Mouse (Mus musculus): ENCODE results near the gene Cdkl4. TPM values are rescaled to one million over a fixed set of nuclear protein-coding genes. Genes with fewer than 3 reads are reported as not detected.

Cdkl4 gene
- polyA plus RNA-seq, 1 experiment: 0.05 TPM

DNA sequence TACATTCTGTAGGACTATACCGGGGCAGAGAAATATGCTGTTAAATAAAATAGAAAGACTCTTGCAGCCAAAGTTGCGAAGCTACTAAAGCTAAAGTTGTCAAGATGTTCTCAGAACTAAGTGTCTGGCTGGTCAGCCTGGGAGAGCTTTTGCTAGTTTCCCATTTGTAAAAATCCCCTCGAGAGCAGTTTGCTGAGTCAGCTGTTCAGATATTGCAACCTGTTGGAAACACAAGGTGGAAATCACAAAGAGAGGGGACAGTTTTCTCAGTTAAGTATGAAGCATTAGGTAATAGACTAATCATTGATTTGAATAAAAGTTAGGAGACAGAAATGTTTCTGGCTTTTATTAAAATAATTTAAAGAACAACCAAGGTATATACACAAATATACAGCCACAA is 54.4 kb downstream of the Cdkl4 start:
- H3K27ac ChIP-seq (ENCODE audit: control insufficient read depth, insufficient read depth, low read length): no peak overlapping the region
- H3K36me3 ChIP-seq (ENCODE audit: control insufficient read depth, insufficient read depth, low read length): no peaks in the 10 kb centered on the region
- TF ChIP-seq POLR2A (IDR thresholded peaks at IDR 0.05; ENCODE audit: control insufficient read depth, extremely low read depth, insufficient read depth, low read length, poor library complexity) (no peak), CTCF (IDR thresholded peaks at IDR 0.05; ENCODE audit: borderline replicate concordance, control insufficient read depth, extremely low read depth, insufficient read depth, low read length, poor library complexity) (no peak)
- 73% methylated on average over 3 of the region's 3 CpGs for WGBS
- no peak overlapping the region for H3K4me3 ChIP-seq (ENCODE audit: control insufficient read depth, insufficient read depth, low read length)
- peaks cover 8% of the 10 kb centered on the region for H3K4me1 ChIP-seq (replicated peaks; ENCODE audit: control insufficient read depth, insufficient read depth, low read length)
- no peaks in the 10 kb centered on the region for H3K27me3 ChIP-seq (ENCODE audit: control insufficient read depth, insufficient read depth, low read length)
- no peak for DNase-seq

DNA sequence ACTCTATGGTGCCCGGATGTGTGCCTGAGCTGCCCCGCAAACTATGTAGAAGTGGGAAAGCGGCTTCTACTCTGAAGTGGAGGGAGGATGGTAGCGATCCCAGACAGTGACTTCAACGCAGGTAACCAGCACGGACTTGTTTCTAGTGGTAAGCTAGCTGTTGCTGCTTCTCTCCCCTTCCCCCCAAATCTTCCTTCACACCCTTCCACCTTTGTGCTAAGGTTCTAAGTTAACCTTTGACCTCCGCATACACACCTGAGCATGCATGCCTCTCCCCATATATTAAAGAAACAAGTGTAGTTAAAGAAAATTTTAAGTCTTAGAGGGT is 55.4 kb downstream of the Cdkl4 start:
- no peak for DNase-seq
- Histone ChIP-seq H3K4me1 (replicated peaks; ENCODE audit: control insufficient read depth, insufficient read depth, low read length) (peaks cover 8% of the 10 kb centered on the region), H3K27me3 (ENCODE audit: control insufficient read depth, insufficient read depth, low read length) (no peaks in the 10 kb centered on the region), H3K36me3 (ENCODE audit: control insufficient read depth, insufficient read depth, low read length) (no peaks in the 10 kb centered on the region), H3K4me3 (ENCODE audit: control insufficient read depth, insufficient read depth, low read length) (no peak overlapping the region), H3K27ac (ENCODE audit: control insufficient read depth, insufficient read depth, low read length) (peak overlapping the region; percentile 68; the same call in 1 of the 2 replicates)
- TF ChIP-seq CTCF (IDR thresholded peaks at IDR 0.05; ENCODE audit: borderline replicate concordance, control insufficient read depth, extremely low read depth, insufficient read depth, low read length, poor library complexity) (no peak), POLR2A (IDR thresholded peaks at IDR 0.05; ENCODE audit: control insufficient read depth, extremely low read depth, insufficient read depth, low read length, poor library complexity) (no peak)
- WGBS: 68% methylated on average over 7 of the region's 7 CpGs

DNA sequence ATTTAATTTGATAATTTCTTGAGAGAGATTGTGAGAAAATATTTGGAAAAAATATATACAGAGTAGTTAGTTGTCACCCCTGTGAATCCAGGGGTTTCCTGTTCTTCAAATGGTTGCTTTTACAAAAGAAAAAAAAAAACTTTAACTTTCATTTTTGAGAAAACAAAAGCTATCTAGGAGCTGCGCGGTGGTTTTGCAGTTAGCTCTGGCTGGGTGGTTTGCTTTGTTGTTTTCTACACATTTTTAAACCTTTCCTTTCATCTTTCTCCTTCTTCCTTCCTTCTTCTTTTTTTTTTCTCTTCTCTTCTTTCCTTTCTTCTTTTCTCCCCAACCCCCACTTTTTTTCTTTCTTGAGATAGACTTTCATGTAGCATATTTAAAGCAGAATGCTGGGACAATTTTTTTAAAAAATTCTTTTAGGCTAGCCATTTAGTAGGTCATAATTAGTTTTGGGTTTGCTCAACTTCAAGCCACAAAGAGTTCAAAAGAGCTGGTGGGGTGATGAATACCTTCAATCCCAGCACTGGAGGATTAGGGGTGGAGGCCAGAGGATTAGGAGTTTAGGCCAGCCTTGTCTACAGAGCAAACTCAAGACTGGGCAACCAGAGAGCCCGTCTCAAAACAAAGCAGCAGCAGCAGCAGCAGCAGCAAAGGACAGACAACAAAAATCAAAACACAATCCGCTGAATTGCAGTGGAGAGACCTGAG is 55.9 kb downstream of the Cdkl4 start:
- H3K27me3 ChIP-seq (ENCODE audit: control insufficient read depth, insufficient read depth, low read length): no peaks in the 10 kb centered on the region
- 33% methylated on average over 4 of the region's 4 CpGs for WGBS
- H3K36me3 ChIP-seq (ENCODE audit: control insufficient read depth, insufficient read depth, low read length): no peaks in the 10 kb centered on the region
- H3K4me3 ChIP-seq (ENCODE audit: control insufficient read depth, insufficient read depth, low read length): no peak overlapping the region
- H3K4me1 ChIP-seq (replicated peaks; ENCODE audit: control insufficient read depth, insufficient read depth, low read length): peaks cover 8% of the 10 kb centered on the region
- no peak for DNase-seq
- no peak for TF ChIP-seq POLR2A (IDR thresholded peaks at IDR 0.05; ENCODE audit: control insufficient read depth, extremely low read depth, insufficient read depth, low read length, poor library complexity)
- TF ChIP-seq CTCF (IDR thresholded peaks at IDR 0.05; ENCODE audit: borderline replicate concordance, control insufficient read depth, extremely low read depth, insufficient read depth, low read length, poor library complexity): no peak
- H3K27ac ChIP-seq (ENCODE audit: control insufficient read depth, insufficient read depth, low read length): peak overlapping the region; percentile 68; the same call in 1 of the 2 replicates

DNA sequence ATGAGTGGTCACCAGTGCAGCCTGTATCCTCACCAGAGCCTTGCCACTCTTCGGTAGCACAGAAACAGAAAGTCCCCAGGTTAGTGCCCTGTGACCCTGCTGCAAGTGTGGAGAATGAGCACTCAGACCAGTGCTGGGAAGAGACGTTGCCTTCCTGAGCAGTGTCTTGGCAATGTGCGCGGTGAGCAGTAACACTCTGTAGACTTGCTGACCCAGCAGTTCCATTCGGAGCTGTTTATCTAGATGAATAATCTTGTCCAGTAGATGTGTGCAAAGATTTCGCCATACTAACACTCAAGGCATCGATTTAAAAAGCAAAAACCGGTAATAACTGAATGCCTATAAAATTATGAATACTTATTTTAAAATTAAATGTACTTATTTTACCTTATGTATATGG is 57.1 kb downstream of the Cdkl4 start:
- no peak for DNase-seq
- Histone ChIP-seq H3K4me1 (replicated peaks; ENCODE audit: control insufficient read depth, insufficient read depth, low read length) (peaks cover 8% of the 10 kb centered on the region), H3K4me3 (ENCODE audit: control insufficient read depth, insufficient read depth, low read length) (no peak overlapping the region), H3K36me3 (ENCODE audit: control insufficient read depth, insufficient read depth, low read length) (no peaks in the 10 kb centered on the region), H3K27ac (ENCODE audit: control insufficient read depth, insufficient read depth, low read length) (peak overlapping the region; percentile 15; the same call in 1 of the 2 replicates), H3K27me3 (ENCODE audit: control insufficient read depth, insufficient read depth, low read length) (no peaks in the 10 kb centered on the region)
- 87% methylated on average over 8 of the region's 8 CpGs for WGBS
- TF ChIP-seq CTCF (IDR thresholded peaks at IDR 0.05; ENCODE audit: borderline replicate concordance, control insufficient read depth, extremely low read depth, insufficient read depth, low read length, poor library complexity): no peak

DNA sequence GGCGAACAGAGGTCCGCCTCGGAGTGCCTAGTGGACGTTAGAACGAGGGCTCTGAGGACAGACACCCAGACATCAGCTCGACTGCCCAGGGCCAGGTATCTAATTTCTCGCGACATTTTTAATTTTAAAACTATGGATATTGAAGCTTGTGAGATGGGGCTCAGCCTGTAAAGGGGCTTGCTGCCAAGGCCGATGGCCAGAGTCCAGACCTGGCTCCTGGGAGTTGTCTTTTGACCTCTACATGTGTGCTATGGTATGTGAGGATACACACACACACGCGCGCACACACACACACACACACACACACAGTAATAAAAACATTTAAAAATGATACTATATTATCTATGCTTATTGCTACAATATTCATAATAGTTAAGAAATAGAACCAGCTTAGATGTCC is 58.8 kb downstream of the Cdkl4 start:
- Histone ChIP-seq H3K27me3 (ENCODE audit: control insufficient read depth, insufficient read depth, low read length) (no peaks in the 10 kb centered on the region), H3K4me3 (ENCODE audit: control insufficient read depth, insufficient read depth, low read length) (no peak overlapping the region), H3K36me3 (ENCODE audit: control insufficient read depth, insufficient read depth, low read length) (no peaks in the 10 kb centered on the region), H3K27ac (ENCODE audit: control insufficient read depth, insufficient read depth, low read length) (no peak overlapping the region), H3K4me1 (replicated peaks; ENCODE audit: control insufficient read depth, insufficient read depth, low read length) (peaks cover 8% of the 10 kb centered on the region)
- DNase-seq: no peak
- 95% methylated on average over 12 of the region's 12 CpGs for WGBS
- TF ChIP-seq POLR2A (IDR thresholded peaks at IDR 0.05; ENCODE audit: control insufficient read depth, extremely low read depth, insufficient read depth, low read length, poor library complexity) (no peak), CTCF (IDR thresholded peaks at IDR 0.05; ENCODE audit: borderline replicate concordance, control insufficient read depth, extremely low read depth, insufficient read depth, low read length, poor library complexity) (no peak)

DNA sequence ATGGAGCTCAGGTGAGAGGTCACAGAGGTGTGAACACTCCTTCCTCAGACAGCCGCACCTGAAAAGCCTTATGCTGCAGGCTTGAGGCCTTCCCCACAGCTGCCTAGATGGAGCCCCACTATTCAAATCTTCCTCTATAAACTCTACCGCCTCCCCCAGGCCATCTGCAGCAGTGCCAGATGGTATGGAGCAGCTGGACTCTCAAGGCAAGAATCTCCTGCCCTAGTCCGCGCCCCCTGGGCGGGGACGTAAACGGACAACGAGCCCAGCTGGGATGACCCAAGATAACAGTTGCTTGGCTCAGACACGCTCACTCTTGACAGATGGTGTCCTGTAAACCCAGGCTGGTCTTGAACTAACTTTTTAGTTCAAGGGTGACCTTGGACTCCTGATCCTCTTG is 60.4 kb downstream of the Cdkl4 start:
- Histone ChIP-seq H3K27me3 (ENCODE audit: control insufficient read depth, insufficient read depth, low read length) (no peaks in the 10 kb centered on the region), H3K4me3 (ENCODE audit: control insufficient read depth, insufficient read depth, low read length) (no peak overlapping the region), H3K4me1 (replicated peaks; ENCODE audit: control insufficient read depth, insufficient read depth, low read length) (peaks cover 8% of the 10 kb centered on the region), H3K27ac (ENCODE audit: control insufficient read depth, insufficient read depth, low read length) (no peak overlapping the region), H3K36me3 (ENCODE audit: control insufficient read depth, insufficient read depth, low read length) (no peaks in the 10 kb centered on the region)
- WGBS: 95% methylated on average over 9 of the region's 9 CpGs
- no peak for TF ChIP-seq CTCF (IDR thresholded peaks at IDR 0.05; ENCODE audit: borderline replicate concordance, control insufficient read depth, extremely low read depth, insufficient read depth, low read length, poor library complexity)
- no peak for TF ChIP-seq POLR2A (IDR thresholded peaks at IDR 0.05; ENCODE audit: control insufficient read depth, extremely low read depth, insufficient read depth, low read length, poor library complexity)
- DNase-seq: no peak

DNA sequence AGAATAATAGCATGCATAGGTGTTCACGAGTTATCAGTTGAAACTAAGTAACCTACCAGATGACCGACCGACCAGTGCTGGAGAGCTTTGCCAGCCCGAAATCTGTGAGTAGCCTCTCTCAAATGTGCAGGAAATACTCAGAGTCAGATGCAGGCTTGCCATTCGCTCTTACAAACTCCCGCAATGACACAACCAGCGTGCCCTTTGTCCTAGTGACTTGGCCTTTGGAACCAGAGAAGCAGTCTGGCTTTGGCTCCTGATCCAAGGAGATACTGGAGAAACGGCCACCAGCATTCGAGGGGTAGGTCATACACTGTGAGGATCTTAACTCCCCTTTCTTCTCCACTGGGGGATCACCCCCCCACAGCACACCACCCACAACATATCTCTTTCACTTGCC is 61.7 kb downstream of the Cdkl4 start:
- DNase-seq: no peak
- Histone ChIP-seq H3K27ac (ENCODE audit: control insufficient read depth, insufficient read depth, low read length) (no peak overlapping the region), H3K4me1 (replicated peaks; ENCODE audit: control insufficient read depth, insufficient read depth, low read length) (peaks cover 3% of the 10 kb centered on the region), H3K4me3 (ENCODE audit: control insufficient read depth, insufficient read depth, low read length) (no peak overlapping the region), H3K27me3 (ENCODE audit: control insufficient read depth, insufficient read depth, low read length) (no peaks in the 10 kb centered on the region), H3K36me3 (ENCODE audit: control insufficient read depth, insufficient read depth, low read length) (no peaks in the 10 kb centered on the region)
- WGBS: 97% methylated on average over 9 of the region's 9 CpGs
- TF ChIP-seq CTCF (IDR thresholded peaks at IDR 0.05; ENCODE audit: borderline replicate concordance, control insufficient read depth, extremely low read depth, insufficient read depth, low read length, poor library complexity): no peak
- TF ChIP-seq POLR2A (IDR thresholded peaks at IDR 0.05; ENCODE audit: control insufficient read depth, extremely low read depth, insufficient read depth, low read length, poor library complexity): no peak
